Mouse (Mus musculus) stomach, embryonic 14.5 days (tissue): ENCODE results near the gene P2ry6. TPM values are rescaled to one million over a fixed set of nuclear protein-coding genes. Genes with fewer than 3 reads are reported as not detected.

Experiments
- ATAC-seq: fragments of 200-750 bp; cut with Nextera tagmentation; 2 replicates; pipeline ENCODE4 v1.8.0; 2017; ENCODE audit warnings: low read depth, moderate TSS enrichment; ENCODE audit not compliant: insufficient number of reproducible peaks, insufficient read depth, low FRiP score
- H3K27ac ChIP-seq: fragments of 300-500 bp; sonication (generic); 2 replicates; pipeline ENCODE4 v1.5.1; 2014; ENCODE audit warnings: mild to moderate bottlenecking, low read length, moderate library complexity, mixed read lengths
- H3K27me3 ChIP-seq: fragments of 300-500 bp; sonication (generic); 2 replicates; pipeline ENCODE4 v1.6.1; 2014; ENCODE audit warnings: low read length, control low read depth, mixed read lengths; ENCODE audit not compliant: control insufficient read depth, insufficient read depth
- H3K36me3 ChIP-seq: fragments of 300-500 bp; sonication (generic); 2 replicates; pipeline ENCODE4 v1.6.1; 2014; ENCODE audit warnings: mild to moderate bottlenecking, control low read depth, low read length, moderate library complexity, mixed read lengths; ENCODE audit not compliant: control insufficient read depth, insufficient read depth
- H3K4me1 ChIP-seq: fragments of 300-500 bp; sonication (generic); 2 replicates; pipeline ENCODE4 v1.6.1; 2014; ENCODE audit warnings: low read length, control low read depth, mixed read lengths; ENCODE audit not compliant: control insufficient read depth, insufficient read depth
- H3K4me2 ChIP-seq: fragments of 300-500 bp; sonication (generic); replicated peaks from 2 replicates; pipeline ENCODE4 v1.6.1; 2014; ENCODE audit warnings: low read depth, low read length, control low read depth
- H3K4me3 ChIP-seq: fragments of 300-500 bp; sonication (generic); 2 replicates; pipeline ENCODE4 v1.5.1; 2014; ENCODE audit warnings: low read depth, low read length, control low read depth
- H3K9ac ChIP-seq: fragments of 300-500 bp; sonication (generic); replicated peaks from 2 replicates; pipeline ENCODE4 v1.6.1; 2014; ENCODE audit warnings: low read depth, mild to moderate bottlenecking, control low read depth, low read length, moderate library complexity, mixed read lengths
- H3K9me3 ChIP-seq: fragments of 300-500 bp; sonication (generic); 2 replicates; pipeline ENCODE4 v1.6.1; 2016; ENCODE audit warnings: low read depth, low read length, control low read depth; ENCODE audit not compliant: control insufficient read depth
- WGBS: fragments of 180-500 bp; shearing (Covaris S2); extraction: QIAGEN DNeasy Blood & Tissue Kit; methylation state at CpG from one replicate; pipeline ENCODE4 v1.1.7; 2014; 5-methylcytosine and 5-hydroxymethylcytosine counted together
- polyA plus RNA-seq: library from polyadenylated mRNA; unstranded; fragments of >200 nt; fragmentation: Nextera tagmentation; extraction: Ambion mirVana; gene quantifications from 2 replicates; pipeline ENCODE4 v1.2.1, GENCODE M21; 2014

The P2ry6 gene
- polyA plus RNA-seq, 1 experiment from 2014 or later: 7.3 TPM

DNA sequence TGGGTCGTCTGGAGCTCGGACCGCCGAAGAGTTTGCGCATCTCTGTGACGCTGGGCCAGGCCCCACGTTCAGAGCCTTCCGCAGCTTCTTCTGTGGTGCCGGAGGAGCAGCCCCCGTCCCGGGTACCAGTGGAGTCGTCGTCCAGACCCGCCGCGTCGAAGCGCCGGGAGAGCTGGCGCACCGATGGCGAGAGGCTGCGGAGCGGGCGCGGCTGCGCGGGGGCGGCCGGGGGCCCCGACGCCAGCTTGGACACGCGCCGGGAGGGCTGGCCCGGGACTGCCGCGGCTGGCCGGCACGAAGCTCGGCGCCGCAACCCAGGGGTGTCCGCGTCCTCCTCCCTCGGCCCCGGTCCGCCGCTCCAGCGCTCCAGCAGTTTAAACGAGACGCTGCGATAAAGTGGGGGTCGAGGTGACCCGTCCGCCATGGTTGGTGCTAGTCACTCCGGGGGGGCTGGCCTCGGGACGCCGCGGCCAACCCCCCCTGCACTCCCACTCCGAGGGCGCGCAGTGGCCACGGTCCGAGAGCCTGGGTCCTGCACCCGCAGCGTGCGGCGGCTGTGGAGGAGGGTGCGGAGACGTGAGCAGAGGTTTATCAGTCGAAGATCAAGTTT lies 43.0 kb downstream of the P2ry6 start:
- Histone ChIP-seq H3K9ac (peak overlapping the region; percentile 87), H3K4me3 (peak overlapping the region; percentile 85), H3K27me3 (no peaks in the 10 kb centered on the region), H3K9me3 (no peaks in the 10 kb centered on the region), H3K4me1 (peaks cover 40% of the 10 kb centered on the region), H3K4me2 (peak overlapping the region; percentile 97), H3K36me3 (peaks cover 5% of the 10 kb centered on the region), H3K27ac (peak overlapping the region; percentile 99)
- 1% methylated on average over 71 of the region's 73 CpGs for WGBS
- ATAC-seq: peak; percentile 8

- peak overlapping the region; percentile 85 for H3K4me3 ChIP-seq
- ATAC-seq: no peak
- peak overlapping the region; percentile 97 for H3K4me2 ChIP-seq
- peak overlapping the region; percentile 87 for H3K9ac ChIP-seq
- no peaks in the 10 kb centered on the region for H3K27me3 ChIP-seq
- peak overlapping the region; percentile 99 for H3K27ac ChIP-seq
- H3K36me3 ChIP-seq: peaks cover 5% of the 10 kb centered on the region
- WGBS: 2% methylated on average over 52 of the region's 53 CpGs
- no peaks in the 10 kb centered on the region for H3K9me3 ChIP-seq
- peaks cover 47% of the 10 kb centered on the region for H3K4me1 ChIP-seq
These were observed 43.7 kb downstream of the P2ry6 start for GRCm38 (mm10) chr7:100930619-100931315.

- H3K4me3 ChIP-seq: peak overlapping the region; percentile 85
- H3K27me3 ChIP-seq: no peaks in the 10 kb centered on the region
- H3K36me3 ChIP-seq: peaks cover 5% of the 10 kb centered on the region
- peaks cover 57% of the 10 kb centered on the region for H3K4me1 ChIP-seq
- 56% methylated on average over 19 of the region's 19 CpGs for WGBS
- H3K27ac ChIP-seq: no peak overlapping the region
- H3K9me3 ChIP-seq: no peaks in the 10 kb centered on the region
- no peak for ATAC-seq
- peak overlapping the region; percentile 87 for H3K9ac ChIP-seq
- H3K4me2 ChIP-seq: peak overlapping the region; percentile 97
These were observed 44.7 kb downstream of the P2ry6 start for GRCm38 (mm10) chr7:100929639-100930303.

GRCm38 (mm10) chr7:100928456-100928855 lies 46.0 kb downstream of the P2ry6 start:
- Histone ChIP-seq H3K36me3 (peaks cover 9% of the 10 kb centered on the region), H3K27ac (no peak overlapping the region), H3K4me1 (peaks cover 68% of the 10 kb centered on the region), H3K9me3 (no peaks in the 10 kb centered on the region), H3K9ac (peak overlapping the region; percentile 50), H3K27me3 (no peaks in the 10 kb centered on the region), H3K4me2 (peak overlapping the region; percentile 97), H3K4me3 (peak overlapping the region; percentile 85)
- 33% methylated on average over 9 of the region's 9 CpGs for WGBS
- no peak for ATAC-seq

- Histone ChIP-seq H3K9me3 (no peaks in the 10 kb centered on the region), H3K4me1 (peaks cover 72% of the 10 kb centered on the region), H3K27ac (no peak overlapping the region), H3K36me3 (peaks cover 19% of the 10 kb centered on the region), H3K4me2 (peak overlapping the region; percentile 97), H3K9ac (peak overlapping the region; percentile 50), H3K4me3 (peak overlapping the region; percentile 85), H3K27me3 (no peaks in the 10 kb centered on the region)
- no peak for ATAC-seq
- 6% methylated on average over 7 of the region's 7 CpGs for WGBS
These were observed 47.0 kb downstream of the P2ry6 start for GRCm38 (mm10) chr7:100927287-100928000.

DNA sequence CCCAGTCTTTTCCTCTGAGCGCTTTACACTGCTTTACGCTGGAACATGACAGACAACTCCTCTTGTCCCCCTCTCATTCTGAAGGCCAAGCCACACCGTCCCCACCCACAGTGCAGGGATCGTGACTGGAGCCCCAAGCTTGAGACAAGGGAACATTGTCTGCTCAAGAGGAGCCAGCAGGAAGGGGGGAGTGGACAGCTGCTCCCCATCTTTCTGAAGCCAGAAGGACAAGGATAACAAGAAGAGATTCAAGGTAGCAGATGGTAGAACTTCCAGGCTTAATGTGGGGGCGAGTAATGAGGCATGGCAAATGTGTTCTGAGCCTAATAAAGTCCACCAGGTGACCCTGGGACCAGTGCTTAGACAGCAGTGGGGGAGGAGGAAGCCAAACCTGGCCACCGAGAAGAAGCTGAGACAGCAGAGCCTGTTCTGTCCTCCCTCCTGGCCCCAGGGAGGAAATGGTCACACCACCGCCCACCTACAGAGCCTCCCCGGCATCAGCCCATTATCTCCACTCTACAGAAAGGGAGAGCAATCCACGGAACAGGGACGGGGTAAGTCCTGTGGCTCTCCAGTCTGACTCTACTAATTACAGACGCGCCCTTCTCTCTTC lies 48.0 kb downstream of the P2ry6 start:
- H3K9ac ChIP-seq: peak overlapping the region; percentile 50
- 18% methylated on average over 12 of the region's 12 CpGs for WGBS
- H3K27ac ChIP-seq: peak overlapping the region; percentile 52; the same call in 1 of the 2 replicates
- H3K9me3 ChIP-seq: no peaks in the 10 kb centered on the region
- peak overlapping the region; percentile 97 for H3K4me2 ChIP-seq
- peaks cover 76% of the 10 kb centered on the region for H3K4me1 ChIP-seq
- H3K36me3 ChIP-seq: peaks cover 26% of the 10 kb centered on the region
- H3K4me3 ChIP-seq: peak overlapping the region; percentile 85
- H3K27me3 ChIP-seq: no peaks in the 10 kb centered on the region
- no peak for ATAC-seq

GRCm38 (mm10) chr7:100924674-100925445 lies 49.6 kb downstream of the P2ry6 start:
- peaks cover 79% of the 10 kb centered on the region for H3K4me1 ChIP-seq
- no peak overlapping the region for H3K9ac ChIP-seq
- peak overlapping the region; percentile 97 for H3K4me2 ChIP-seq
- no peaks in the 10 kb centered on the region for H3K27me3 ChIP-seq
- peak overlapping the region; percentile 85 for H3K4me3 ChIP-seq
- H3K36me3 ChIP-seq: peaks cover 29% of the 10 kb centered on the region
- 21% methylated on average over 10 of the region's 10 CpGs for WGBS
- no peaks in the 10 kb centered on the region for H3K9me3 ChIP-seq
- peak overlapping the region; percentile 6; the same call in 1 of the 2 replicates for H3K27ac ChIP-seq
- no peak for ATAC-seq
